Mouse (Mus musculus) MEL (cell line): Measurements from ENCODE around the gene Lsp1. TPM values are rescaled to one million over a fixed set of nuclear protein-coding genes. Genes with fewer than 3 reads are reported as not detected.

Source experiments
- DNase-seq: peaks from one replicate; pipeline ENCODE4 v3.0.0; 2011; ENCODE audit warnings: low read depth, low spot score
- H3K27ac ChIP-seq: 2 replicates; pipeline ENCODE4 v1.5.1; 2012; ENCODE audit warnings: low read depth, mild to moderate bottlenecking, control low read depth, low read length, moderate library complexity; ENCODE audit not compliant: control insufficient read depth
- H3K27me3 ChIP-seq, 2 experiments: fragments of 150-350 bp in 1 of 2; sonication (generic) in 1 of 2; 2 replicates each; pipeline ENCODE4 v1.6.1; 2012; ENCODE audit warnings: low read length in 2 of 2, mild to moderate bottlenecking in 2 of 2, improper control_type of control experiment in 1 of 2, moderate library complexity in 1 of 2; ENCODE audit not compliant: insufficient read depth in 2 of 2, control insufficient read depth in 1 of 2
- H3K36me3 ChIP-seq, 2 experiments: 2 replicates each; pipeline ENCODE4 v1.6.1; 2012 to 2014; ENCODE audit warnings: low read length in 2 of 2, improper control_type of control experiment in 1 of 2, inconsistent platforms in 1 of 2, mild to moderate bottlenecking in 1 of 2; ENCODE audit not compliant: insufficient read depth in 2 of 2, control insufficient read depth in 1 of 2
- H3K4me1 ChIP-seq, 2 experiments: fragments of 150-350 bp in 1 of 2; sonication (generic) in 1 of 2; 2 replicates each; pipeline ENCODE4 v1.6.1; 2012; ENCODE audit warnings: low read length in 2 of 2, improper control_type of control experiment in 1 of 2, mild to moderate bottlenecking in 1 of 2; ENCODE audit not compliant: insufficient read depth in 2 of 2, control insufficient read depth in 1 of 2
- H3K4me3 ChIP-seq, 2 experiments: fragments of 150-350 bp in 1 of 2; sonication (generic) in 1 of 2; 2 replicates each; pipeline ENCODE4 v1.5.1; 2012; ENCODE audit warnings: low read depth in 2 of 2, low read length in 2 of 2, mild to moderate bottlenecking in 2 of 2, moderate library complexity in 2 of 2, control low read depth in 1 of 2, improper control_type of control experiment in 1 of 2; ENCODE audit not compliant: control insufficient read depth in 1 of 2, insufficient read depth in 1 of 2
- H3K79me2 ChIP-seq: 2 replicates; pipeline ENCODE4 v1.6.1; 2012; ENCODE audit warnings: mild to moderate bottlenecking, low read length, moderate library complexity; ENCODE audit not compliant: control insufficient read depth, poor library complexity, insufficient read depth
- H3K9ac ChIP-seq: 2 replicates; pipeline ENCODE4 v1.6.1; 2012; ENCODE audit warnings: low read depth, mild to moderate bottlenecking, control low read depth, low read length, moderate library complexity; ENCODE audit not compliant: control insufficient read depth, poor library complexity, severe bottlenecking
- H3K9me3 ChIP-seq: fragments of 150-350 bp; sonication (generic); replicated peaks from 2 replicates; pipeline ENCODE4 v1.6.1; 2012; ENCODE audit warnings: mild to moderate bottlenecking, low read length, improper control_type of control experiment, moderate library complexity; ENCODE audit not compliant: insufficient read depth
- CHD1 ChIP-seq: IDR thresholded peaks from 2 replicates; pipeline ENCODE4 v1.6.1; 2012; ENCODE audit warnings: low read depth, mild to moderate bottlenecking, inconsistent platforms, low read length, improper control_type of control experiment
- CHD2 ChIP-seq: IDR thresholded peaks from 2 replicates; pipeline ENCODE4 v1.6.1; 2011; ENCODE audit warnings: low read length, improper control_type of control experiment
- ELF1 ChIP-seq: IDR thresholded peaks from 2 replicates; pipeline ENCODE4 v1.6.1; 2014; ENCODE audit warnings: low read depth, mild to moderate bottlenecking, inconsistent platforms, low read length, improper control_type of control experiment, moderate library complexity
- EP300 ChIP-seq, 2 experiments: IDR thresholded peaks; 2 replicates each; pipeline ENCODE4 v1.6.1; 2011; ENCODE audit warnings: improper control_type of control experiment in 2 of 2, low read length in 2 of 2, low read depth in 1 of 2, mild to moderate bottlenecking in 1 of 2
- ETS1 ChIP-seq: IDR thresholded peaks from 2 replicates; pipeline ENCODE4 v1.6.1; 2012; ENCODE audit warnings: low read depth, mild to moderate bottlenecking, inconsistent platforms, low read length, improper control_type of control experiment, moderate library complexity
- GABPA ChIP-seq: IDR thresholded peaks from 2 replicates; pipeline ENCODE4 v1.6.1; 2012; ENCODE audit warnings: low read depth, mild to moderate bottlenecking, inconsistent platforms, low read length, improper control_type of control experiment, moderate library complexity
- GATA1 ChIP-seq: IDR thresholded peaks from 2 replicates; pipeline ENCODE4 v1.6.1; 2011; ENCODE audit warnings: low read depth, low read length, improper control_type of control experiment
- HCFC1 ChIP-seq: IDR thresholded peaks from 2 replicates; pipeline ENCODE4 v1.6.1; 2012; ENCODE audit warnings: low read depth, mild to moderate bottlenecking, inconsistent platforms, low read length, improper control_type of control experiment, moderate library complexity
- MAFK ChIP-seq: IDR thresholded peaks from 2 replicates; pipeline ENCODE4 v1.6.1; 2011; ENCODE audit warnings: low read depth, mild to moderate bottlenecking, low read length, improper control_type of control experiment, borderline replicate concordance
- MAX ChIP-seq: IDR thresholded peaks from 2 replicates; pipeline ENCODE4 v1.6.1; 2011; ENCODE audit warnings: low read length, improper control_type of control experiment
- MAZ ChIP-seq: IDR thresholded peaks from 2 replicates; pipeline ENCODE4 v1.6.1; 2012; ENCODE audit warnings: low read depth, mild to moderate bottlenecking, inconsistent platforms, low read length, improper control_type of control experiment
- MEF2A ChIP-seq: IDR thresholded peaks from 2 replicates; pipeline ENCODE4 v1.6.1; 2014; ENCODE audit warnings: low read depth, mild to moderate bottlenecking, inconsistent platforms, low read length, improper control_type of control experiment; ENCODE audit not compliant: poor library complexity, insufficient replicate concordance, severe bottlenecking; ENCODE audit errors: extremely low read depth
- MXI1 ChIP-seq: IDR thresholded peaks from 2 replicates; pipeline ENCODE4 v1.6.1; 2011; ENCODE audit warnings: mild to moderate bottlenecking, low read depth, low read length, improper control_type of control experiment
- MYC ChIP-seq: IDR thresholded peaks from 2 replicates; pipeline ENCODE4 v1.6.1; 2011; ENCODE audit warnings: low read depth, mild to moderate bottlenecking, low read length, improper control_type of control experiment, moderate library complexity
- POLR2AphosphoS2 ChIP-seq: IDR thresholded peaks from 2 replicates; pipeline ENCODE4 v1.6.1; 2011; ENCODE audit warnings: low read length, improper control_type of control experiment
- POLR2AphosphoS5 ChIP-seq: IDR thresholded peaks from 2 replicates; pipeline ENCODE4 v1.6.1; 2012; ENCODE audit warnings: low read depth, borderline replicate concordance, mild to moderate bottlenecking, inconsistent platforms, low read length, moderate library complexity, mixed read lengths
- RAD21 ChIP-seq: IDR thresholded peaks from 2 replicates; pipeline ENCODE4 v1.6.1; 2011; ENCODE audit warnings: mild to moderate bottlenecking, low read depth, low read length, improper control_type of control experiment
- RCOR1 ChIP-seq: IDR thresholded peaks from 2 replicates; pipeline ENCODE4 v1.6.1; 2012; ENCODE audit warnings: low read depth, mild to moderate bottlenecking, inconsistent platforms, low read length, improper control_type of control experiment
- TAL1 ChIP-seq: IDR thresholded peaks from 2 replicates; pipeline ENCODE4 v1.6.1; 2012; ENCODE audit warnings: mild to moderate bottlenecking, inconsistent platforms, low read length, moderate library complexity, mixed read lengths
- TBP ChIP-seq: IDR thresholded peaks from 2 replicates; pipeline ENCODE4 v1.8.0; 2011; ENCODE audit warnings: low read depth, low read length, improper control_type of control experiment
- TCF12 ChIP-seq: IDR thresholded peaks from 2 replicates; pipeline ENCODE4 v1.6.1; 2014; ENCODE audit warnings: low read depth, mild to moderate bottlenecking, inconsistent platforms, low read length, improper control_type of control experiment, moderate library complexity
- UBTF ChIP-seq: IDR thresholded peaks from 2 replicates; pipeline ENCODE4 v1.6.1; 2012; ENCODE audit warnings: low read depth, mild to moderate bottlenecking, inconsistent platforms, low read length, improper control_type of control experiment, moderate library complexity, borderline replicate concordance; ENCODE audit not compliant: insufficient read depth
- USF1 ChIP-seq: IDR thresholded peaks from 2 replicates; pipeline ENCODE4 v1.6.1; 2014; ENCODE audit warnings: low read depth, mild to moderate bottlenecking, inconsistent platforms, low read length, improper control_type of control experiment, moderate library complexity
- USF2 ChIP-seq, 2 experiments: IDR thresholded peaks; 2 replicates each; pipeline ENCODE4 v1.6.1; 2011 to 2012; ENCODE audit warnings: improper control_type of control experiment in 2 of 2, low read length in 2 of 2, borderline replicate concordance in 1 of 2, inconsistent platforms in 1 of 2, low read depth in 1 of 2, mild to moderate bottlenecking in 1 of 2; ENCODE audit not compliant: insufficient read depth in 1 of 2
- ZC3H11A ChIP-seq: IDR thresholded peaks from 2 replicates; pipeline ENCODE4 v1.6.1; 2012; ENCODE audit warnings: low read depth, mild to moderate bottlenecking, inconsistent platforms, low read length, improper control_type of control experiment
- ZKSCAN1 ChIP-seq: IDR thresholded peaks from 2 replicates; pipeline ENCODE4 v1.6.1; 2012; ENCODE audit warnings: low read depth, mild to moderate bottlenecking, inconsistent platforms, low read length, improper control_type of control experiment, moderate library complexity
- ZNF384 ChIP-seq: IDR thresholded peaks from 2 replicates; pipeline ENCODE4 v1.6.1; 2012; ENCODE audit warnings: low read depth, mild to moderate bottlenecking, inconsistent platforms, low read length, improper control_type of control experiment
- polyA plus RNA-seq, 2 experiments: library from polyadenylated mRNA; stranded (reverse) in 1 of 2; unstranded in 1 of 2; fragments of >175 nt in 1 of 2; fragments of >200 nt in 1 of 2; gene quantifications; 2 replicates each; pipeline versions ENCODE4 v1.2.1 to v1.2.4; 2012; ENCODE audit warnings: low replicate concordance in 2 of 2, low read depth in 1 of 2; ENCODE audit not compliant: insufficient read length in 2 of 2, insufficient read depth in 1 of 2, missing spikeins in 1 of 2
- total RNA-seq: library from RNA; depleted of rRNA; stranded (reverse); fragments of 300-350 nt; gene quantifications from 2 replicates; pipeline ENCODE4 v1.2.3, GENCODE M21; 2012

The Lsp1 gene
- total and polyA plus RNA-seq, 3 experiments, result not detected

GRCm38 (mm10) chr7:142479307-142479706 lies 18.7 kb downstream of the Lsp1 start:
- Histone ChIP-seq H3K9ac (no peak overlapping the region), H3K4me1 (no peaks in the 10 kb centered on the region), H3K36me3 (no peaks in the 10 kb centered on the region), H3K4me3 (no peak overlapping the region), H3K27ac (no peak overlapping the region), H3K27me3 (no peaks in the 10 kb centered on the region; a peak in 2 of 4 replicates), H3K79me2 (no peaks in the 10 kb centered on the region), H3K9me3 (no peaks in the 10 kb centered on the region)
- DNase-seq, result no peak
- TF ChIP-seq GABPA (no peak), RAD21 (no peak), CHD1 (no peak), HCFC1 (no peak)

GRCm38 (mm10) chr7:142479886-142480285 lies 19.3 kb downstream of the Lsp1 start:
- Histone ChIP-seq H3K9me3 (no peaks in the 10 kb centered on the region), H3K27me3 (no peaks in the 10 kb centered on the region; a peak in 2 of 4 replicates), H3K36me3 (no peaks in the 10 kb centered on the region), H3K27ac (no peak overlapping the region), H3K9ac (no peak overlapping the region), H3K4me3 (no peak overlapping the region), H3K79me2 (no peaks in the 10 kb centered on the region), H3K4me1 (no peaks in the 10 kb centered on the region)
- DNase-seq, result no peak
- TF ChIP-seq TBP (no peak), MXI1 (no peak), USF1 (no peak), TAL1 (no peak), GABPA (no peak), GATA1 (no peak), ZC3H11A (no peak), MAFK (no peak), MEF2A (no peak), MAZ (no peak), POLR2AphosphoS5 (no peak)

- no peaks in the 10 kb centered on the region; a peak in 2 of 4 replicates for H3K27me3 ChIP-seq
- H3K9me3 ChIP-seq, result no peaks in the 10 kb centered on the region
- no peak overlapping the region for H3K9ac ChIP-seq
- no peak overlapping the region for H3K27ac ChIP-seq
- no peaks in the 10 kb centered on the region for H3K36me3 ChIP-seq
- no peak overlapping the region for H3K4me3 ChIP-seq
- H3K4me1 ChIP-seq, result no peaks in the 10 kb centered on the region
- DNase-seq, result no peak
- no peaks in the 10 kb centered on the region for H3K79me2 ChIP-seq
- TF ChIP-seq UBTF (no peak), MAFK (no peak), TAL1 (no peak), MAX (no peak), RAD21 (no peak), MYC (no peak), ELF1 (no peak), EP300 (IDR thresholded peaks at IDR 0.05; ENCODE audit: low read depth in 1 of 2, low read length in 2 of 2) (no peak), CHD2 (no peak), RCOR1 (no peak), ZKSCAN1 (no peak), POLR2AphosphoS2 (no peak), TCF12 (no peak), ZNF384 (no peak), USF2 (IDR thresholded peaks at IDR 0.05; ENCODE audit: borderline replicate concordance in 1 of 2, insufficient read depth in 1 of 2, low read depth in 1 of 2, low read length in 2 of 2) (no peak), ETS1 (no peak)
Observed at GRCm38 (mm10) chr7:142480661-142481060, 20.1 kb downstream of the Lsp1 start.
